Mouse (Mus musculus) cerebellum, adult 2 months (tissue): ENCODE results near the gene Dmac2.

Experiments
- CTCF ChIP-seq: fragments of 200-500 bp; IDR thresholded peaks from 2 replicates; pipeline ENCODE4 v1.5.1; 2011; ENCODE audit warnings: low read depth, mild to moderate bottlenecking, control low read depth, low read length, moderate library complexity, borderline replicate concordance; ENCODE audit not compliant: insufficient read depth
- POLR2A ChIP-seq: fragments of 200-500 bp; IDR thresholded peaks from 2 replicates; pipeline ENCODE4 v1.6.1; 2011; ENCODE audit warnings: low read length, control low read depth, borderline replicate concordance; ENCODE audit not compliant: insufficient read depth

GRCm38 (mm10) chr7:25670096-25670495 lies 50.9 kb downstream of the Dmac2 start:
- TF ChIP-seq POLR2A (no peak), CTCF (no peak)
